Mouse (Mus musculus): ENCODE measurements around the gene Elp4. TPM values are rescaled to one million over a fixed set of nuclear protein-coding genes. Genes with fewer than 3 reads are reported as not detected.

Gene Elp4
- total RNA-seq, 4 experiments from 2014 or later: 13.5 to 23.1 (median 16.5) TPM

DNA sequence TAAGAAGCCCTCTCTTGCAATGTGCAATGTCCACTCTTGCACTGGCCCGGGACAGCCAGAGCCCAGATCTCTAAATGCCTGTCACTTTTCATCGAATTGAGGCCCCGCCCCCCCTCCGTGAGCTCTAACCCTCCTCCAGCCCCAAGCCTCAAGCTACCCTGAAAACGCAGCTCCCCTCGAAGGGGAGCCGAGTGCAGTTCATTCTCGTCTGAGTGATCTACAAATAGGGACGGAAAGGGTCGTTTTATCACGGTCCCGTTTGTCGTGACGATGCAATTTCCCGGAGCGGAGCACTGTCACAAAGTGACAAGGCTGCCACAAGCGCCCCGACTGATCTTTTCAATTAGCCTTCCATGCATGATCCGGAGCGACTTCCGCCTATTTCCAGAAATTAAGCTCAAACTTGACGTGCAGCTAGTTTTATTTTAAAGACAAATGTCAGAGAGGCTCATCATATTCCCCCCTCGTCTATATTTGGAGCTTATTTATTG is 222.3 kb downstream of the Elp4 start:
- no peak for DNase-seq

DNA sequence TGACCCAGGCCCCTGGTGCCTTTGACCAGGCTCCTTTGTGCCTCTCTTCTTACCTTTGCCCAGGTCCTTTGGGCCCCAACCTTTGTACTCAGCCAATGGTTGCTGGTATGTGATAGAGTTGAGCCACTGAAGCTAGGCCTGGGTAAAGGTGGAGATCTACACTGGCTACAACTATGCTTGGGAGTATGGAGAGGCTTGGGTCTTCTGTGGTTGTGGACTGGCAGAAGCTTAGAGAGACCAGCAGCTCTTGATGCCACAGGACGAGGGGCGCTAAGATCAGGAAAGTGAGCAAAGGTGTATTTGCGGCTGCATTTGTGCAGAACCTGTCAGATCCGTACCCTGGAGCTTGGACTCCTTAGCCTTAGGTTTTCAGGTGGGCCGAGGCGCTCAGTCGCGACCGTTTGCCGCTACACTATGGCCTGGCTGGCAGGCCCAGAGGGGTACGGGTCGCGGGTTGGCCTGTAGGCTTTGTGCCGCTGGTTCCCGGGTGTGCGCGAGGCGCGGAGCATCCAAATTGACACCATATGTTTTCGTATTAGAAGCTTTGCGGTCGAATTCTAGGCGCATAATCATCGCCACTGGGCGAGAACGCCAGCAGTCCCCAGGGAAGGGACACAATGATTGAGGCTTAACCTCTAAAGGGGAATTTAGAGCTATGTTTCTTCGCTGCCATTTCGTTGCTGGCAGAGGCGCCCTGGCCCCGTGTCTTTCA is 223.2 kb downstream of the Elp4 start:
- DNase-seq: no peak

DNA sequence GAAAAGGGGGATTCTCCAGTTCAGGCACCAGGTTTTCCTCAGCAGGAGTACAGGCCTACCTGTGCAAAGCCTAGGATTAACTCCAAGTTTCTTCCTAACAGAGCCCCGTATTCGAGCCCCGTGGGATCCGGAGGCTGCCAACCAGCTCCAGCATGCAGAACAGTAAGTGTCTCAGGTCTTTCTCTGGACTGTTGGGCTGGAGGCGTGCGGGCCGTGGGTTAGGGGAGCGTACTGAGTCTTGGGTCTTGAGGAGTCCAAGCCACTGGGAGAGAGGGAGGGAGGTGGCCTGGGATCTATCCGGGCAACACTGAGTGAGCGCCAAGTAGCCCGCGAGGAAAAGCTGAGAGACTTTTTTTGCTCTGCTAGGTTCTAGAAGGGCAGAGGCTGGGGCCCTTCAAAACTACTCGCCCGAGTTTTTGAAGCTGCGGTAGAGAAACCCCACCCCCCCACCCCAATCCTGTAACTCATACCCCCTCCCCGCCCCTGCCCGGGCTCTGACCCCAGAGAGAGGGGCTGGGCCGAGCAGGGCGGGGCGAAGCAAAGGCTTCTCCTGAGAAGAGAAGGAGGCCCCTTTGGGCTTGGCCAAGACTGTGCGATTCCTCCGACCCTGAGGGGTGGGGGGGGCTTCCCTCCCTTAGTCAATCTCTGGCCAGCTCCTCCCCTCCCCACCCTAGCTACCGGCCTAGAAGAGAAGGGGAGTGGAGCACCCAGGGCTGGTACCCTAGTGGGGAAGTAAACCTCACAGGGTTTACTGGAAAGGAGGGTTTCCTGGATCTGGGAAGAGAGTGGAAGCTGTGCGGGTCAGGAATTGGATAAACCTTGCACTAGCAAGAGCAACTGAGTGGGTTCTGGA is 224.0 kb downstream of the Elp4 start:
- DNase-seq: no peak

- DNase-seq: no peak
These were observed 225.0 kb downstream of the Elp4 start for GRCm38 (mm10) chr2:105679331-105679730.

DNA sequence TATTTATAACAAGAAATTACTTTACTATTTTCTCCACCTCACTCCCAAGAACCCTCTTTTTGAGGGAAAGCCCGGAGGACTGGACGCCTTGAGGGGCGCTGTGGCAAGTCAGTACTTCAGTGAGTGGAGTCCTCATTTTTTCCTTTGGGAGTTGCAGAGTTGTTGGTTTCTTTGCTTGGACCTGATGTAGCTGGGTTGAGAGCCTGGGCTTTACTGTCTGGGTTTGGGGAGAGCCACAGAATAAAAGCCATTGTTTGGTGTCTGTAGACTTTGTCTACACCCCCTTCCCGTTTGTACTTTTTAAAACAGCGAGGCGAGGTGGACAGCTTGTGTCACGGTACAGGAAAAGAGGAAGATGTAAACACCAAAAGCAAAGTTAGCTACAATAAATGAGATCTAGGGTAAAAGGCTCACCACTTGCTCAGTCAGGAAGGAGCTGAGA is 225.5 kb downstream of the Elp4 start:
- no peak for DNase-seq

- DNase-seq: no peak
These were observed 226.1 kb downstream of the Elp4 start for GRCm38 (mm10) chr2:105678306-105678705.

DNA sequence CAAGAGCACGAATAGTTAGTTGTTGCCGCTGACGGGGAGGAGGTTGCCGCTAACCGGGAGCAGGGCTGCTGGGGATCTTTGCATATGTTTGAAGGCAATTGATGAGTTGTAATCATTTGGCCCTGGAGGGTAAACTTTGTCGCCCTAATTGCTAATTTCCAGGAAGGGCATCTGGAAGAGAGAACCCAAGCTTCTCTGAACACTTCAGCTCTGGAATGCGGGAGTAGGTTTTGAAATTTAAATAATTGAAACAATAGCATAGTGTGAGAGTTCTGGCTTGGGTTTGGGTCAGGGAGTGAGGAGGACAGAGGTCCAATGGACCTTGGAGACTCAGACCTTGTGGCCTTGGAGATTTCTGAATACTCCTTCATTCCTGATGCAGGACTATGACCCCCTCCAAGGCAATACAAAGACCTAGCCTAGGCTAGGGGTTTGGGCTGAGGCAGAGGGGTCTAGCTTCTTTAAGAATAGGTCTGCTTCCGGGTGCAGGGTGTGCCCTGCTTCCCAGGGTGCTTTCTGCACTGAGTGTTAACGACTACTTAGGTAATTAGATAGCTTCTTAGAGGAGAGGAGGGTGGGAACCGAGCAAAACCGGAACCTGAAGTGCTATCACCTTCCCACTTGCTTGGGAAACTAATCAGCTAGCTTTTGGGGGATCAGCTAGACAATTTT is 226.8 kb downstream of the Elp4 start:
- DNase-seq: no peak

- no peak for DNase-seq
These were observed 227.4 kb downstream of the Elp4 start for GRCm38 (mm10) chr2:105676909-105677433.

DNA sequence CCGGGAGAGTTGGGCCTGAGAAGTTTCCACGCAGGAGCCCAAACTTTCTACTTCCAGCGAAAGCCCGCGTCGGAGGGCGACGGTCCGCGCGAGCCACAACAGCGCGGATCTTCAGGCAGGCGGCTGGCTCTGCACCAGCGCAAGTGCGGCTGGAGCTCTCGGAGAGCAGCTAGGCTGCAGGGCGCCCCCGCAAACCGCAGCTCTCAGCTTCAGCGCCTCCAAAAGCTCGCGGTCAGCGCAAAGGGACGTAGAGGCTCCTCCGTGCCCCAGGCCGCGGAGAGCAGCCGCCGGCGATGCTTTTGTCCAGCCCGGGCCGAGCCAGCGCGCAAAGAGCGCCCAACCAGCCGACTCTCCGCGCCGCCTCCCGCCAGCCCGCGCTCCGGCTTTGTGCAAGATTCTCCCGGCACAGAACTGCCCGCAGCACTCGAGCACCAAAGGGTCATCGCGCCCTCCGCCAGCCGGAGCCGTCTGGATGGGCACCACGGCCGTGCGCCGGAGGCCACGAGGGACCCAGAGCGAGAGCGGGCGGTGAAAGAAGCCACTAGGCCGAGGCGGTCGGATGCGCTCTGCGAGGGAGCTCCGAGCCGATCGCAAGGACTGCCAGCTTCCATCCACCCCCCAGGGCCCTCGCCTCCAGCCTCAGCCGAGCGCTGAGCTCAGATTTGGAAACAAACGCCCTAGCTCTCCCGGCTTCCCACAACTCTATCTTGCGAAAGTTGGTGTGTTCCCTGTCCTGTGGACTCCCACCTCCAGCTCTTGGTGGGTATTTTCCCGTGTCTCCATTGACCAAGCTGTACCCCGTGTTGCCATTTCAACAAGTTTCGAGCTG is 228.1 kb downstream of the Elp4 start:
- no peak for DNase-seq

DNA sequence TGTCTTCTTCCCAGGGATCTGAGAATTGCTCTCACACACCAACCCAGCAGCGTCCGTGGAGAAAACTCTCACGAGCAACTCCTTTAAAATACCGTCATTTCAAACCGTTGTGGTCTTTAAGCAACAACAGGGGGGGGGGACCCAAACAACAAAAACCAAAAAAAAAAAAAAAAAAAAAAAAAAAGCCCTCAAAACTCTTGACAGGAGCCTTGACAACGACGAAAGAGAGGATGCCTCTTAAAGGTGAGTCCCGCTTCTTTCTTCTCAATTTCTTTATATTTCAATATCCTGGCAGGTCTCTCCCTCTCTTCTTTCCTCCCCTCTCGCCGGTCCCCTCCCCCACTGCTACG is 228.7 kb downstream of the Elp4 start:
- DNase-seq: no peak

DNA sequence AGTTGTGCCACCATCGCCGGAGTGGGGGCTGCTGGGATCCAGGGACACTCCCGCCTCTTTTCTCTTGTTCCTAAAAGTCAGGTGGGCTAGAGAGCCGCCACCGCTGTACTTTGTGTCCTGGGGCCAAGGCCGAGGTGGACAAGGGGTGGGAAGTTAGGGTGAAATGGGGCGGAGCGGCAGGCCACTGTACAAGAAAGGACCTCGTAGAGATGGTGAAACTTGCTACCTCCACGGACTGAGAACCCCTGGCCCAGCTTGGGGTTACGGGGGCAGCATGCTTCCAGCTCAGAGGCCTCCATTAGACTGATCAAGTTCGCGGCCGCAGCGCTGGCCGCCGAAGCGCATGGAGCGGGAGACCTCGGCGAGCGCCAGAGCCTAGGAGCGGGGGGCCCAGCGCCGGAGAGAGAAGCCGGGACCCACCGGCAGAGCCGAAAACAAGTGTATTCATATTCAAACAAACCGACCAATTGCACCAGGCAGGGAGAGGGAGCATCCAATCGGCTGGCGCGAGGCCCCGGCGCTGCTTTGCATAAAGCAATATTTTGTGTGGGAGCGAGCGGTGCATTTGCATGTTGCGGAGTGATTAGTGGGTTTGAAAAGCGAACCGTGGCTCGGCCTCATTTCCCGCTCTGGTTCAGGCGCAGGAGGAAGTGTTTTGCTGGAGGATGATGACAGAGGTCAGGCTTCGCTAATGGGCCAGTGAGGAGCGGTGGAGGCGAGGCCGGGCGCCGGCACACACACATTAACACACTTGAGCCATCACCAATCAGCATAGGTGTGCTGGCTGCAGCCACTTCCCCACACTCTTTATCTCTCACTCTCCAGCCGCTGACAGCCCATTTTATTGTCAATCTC is 229.3 kb downstream of the Elp4 start:
- DNase-seq: peak; percentile 29

DNA sequence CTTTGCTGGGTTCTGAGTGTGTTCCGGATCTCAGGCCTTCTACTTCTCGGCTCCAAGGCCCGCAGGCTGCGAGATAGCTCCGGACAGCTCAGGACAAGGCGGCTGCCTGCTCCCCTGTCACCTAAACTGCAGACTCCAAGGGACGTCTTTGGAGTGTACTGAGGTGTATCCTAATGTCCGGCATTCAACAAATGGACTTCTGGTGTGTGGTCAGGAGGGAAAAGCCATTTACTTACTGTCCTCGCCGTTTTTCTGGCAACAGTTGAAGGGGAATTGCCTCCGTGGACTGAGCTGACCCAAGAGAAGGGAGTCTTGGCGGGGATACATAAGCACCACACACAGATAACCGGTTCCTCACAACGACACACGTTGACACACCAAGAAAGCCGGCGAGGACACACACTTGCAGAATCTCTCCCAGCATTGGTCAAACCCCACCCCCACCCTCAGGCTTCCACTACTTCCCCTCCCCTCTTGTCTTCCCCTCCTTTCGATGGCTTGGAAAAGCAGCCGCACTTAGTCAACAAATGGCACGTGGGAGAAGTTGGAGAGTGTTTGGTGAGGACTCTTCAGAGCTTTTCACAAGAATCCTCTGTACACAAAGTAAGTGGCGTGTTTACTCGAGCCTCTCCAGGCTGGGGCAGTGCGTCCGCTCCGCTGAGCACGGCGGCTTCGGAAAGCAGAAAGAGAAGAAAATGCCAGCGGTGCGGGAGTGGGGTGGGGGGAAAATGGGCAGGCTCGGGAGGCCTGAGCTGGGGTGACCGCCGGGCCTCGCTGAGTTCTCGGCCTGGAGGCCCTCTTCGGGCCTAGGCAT is 230.1 kb downstream of the Elp4 start:
- DNase-seq: no peak

GRCm38 (mm10) chr2:105673631-105674060 is 230.7 kb downstream of the Elp4 start:
- DNase-seq: no peak

- no peak for DNase-seq
These were observed 231.3 kb downstream of the Elp4 start for GRCm38 (mm10) chr2:105673054-105673453.

- no peak for DNase-seq
These were observed 231.8 kb downstream of the Elp4 start for GRCm38 (mm10) chr2:105672596-105672960.

DNA sequence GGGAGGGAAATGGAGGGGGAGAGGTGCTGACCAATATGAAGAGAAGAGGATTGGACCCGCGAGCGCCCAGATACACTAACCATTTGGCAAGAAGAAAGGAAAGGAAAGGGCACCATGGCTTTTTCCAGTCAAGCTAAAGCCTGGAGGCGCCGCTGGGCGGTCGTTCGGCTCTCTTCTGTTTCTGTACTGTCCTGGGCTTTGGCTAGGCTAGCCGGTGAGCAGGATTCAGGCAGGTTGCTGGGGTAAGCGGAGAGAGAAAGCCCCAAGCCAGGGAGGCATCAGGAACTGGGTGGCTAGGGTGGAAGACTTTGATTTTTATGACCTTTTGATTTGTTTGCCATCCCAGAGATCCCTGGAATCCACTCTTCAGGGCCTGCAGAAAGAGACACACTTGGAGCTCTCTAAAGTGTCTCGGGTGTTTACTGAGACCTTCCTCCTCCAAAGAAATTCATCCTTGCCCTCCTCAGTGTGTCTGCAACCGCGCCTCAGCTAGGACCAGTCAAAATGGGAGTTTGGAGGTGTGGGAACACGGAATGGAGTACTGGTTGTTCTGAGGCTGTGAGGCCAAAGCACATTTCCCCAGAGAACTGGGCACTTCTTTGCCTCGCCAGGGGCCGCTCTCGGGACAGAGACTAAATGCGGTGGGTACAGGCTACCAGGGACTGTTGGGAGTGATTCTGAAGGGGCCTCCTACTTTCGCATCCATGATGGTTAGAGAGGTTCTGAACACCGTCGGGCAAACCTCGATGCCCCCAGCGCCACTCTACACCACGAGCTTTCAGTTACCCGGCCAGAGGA is 232.4 kb downstream of the Elp4 start:
- no peak for DNase-seq

GRCm38 (mm10) chr2:105671116-105671797 is 233.1 kb downstream of the Elp4 start:
- no peak for DNase-seq

- no peak for DNase-seq
These were observed 233.7 kb downstream of the Elp4 start for GRCm38 (mm10) chr2:105670731-105671095.
